Mouse (Mus musculus) kidney, adult 2 months (tissue): ENCODE data around the gene Chd8. TPM values are rescaled to one million over a fixed set of nuclear protein-coding genes. Genes with fewer than 3 reads are reported as not detected.

ENCODE experiments used
- DNase-seq: peaks from one replicate; pipeline ENCODE4 v3.0.0; 2021
- H3K27ac ChIP-seq: fragments of 200-500 bp; 2 replicates; pipeline ENCODE4 v1.5.1; 2012; ENCODE audit warnings: low read depth, low read length, control low read depth, inconsistent platforms; ENCODE audit not compliant: insufficient read depth
- H3K27me3 ChIP-seq: fragments of 200-500 bp; replicated peaks from 2 replicates; pipeline ENCODE4 v1.6.1; 2012; ENCODE audit warnings: mild to moderate bottlenecking, moderate library complexity, low read length, inconsistent platforms; ENCODE audit not compliant: control insufficient read depth, insufficient read depth
- H3K36me3 ChIP-seq: fragments of 200-500 bp; 2 replicates; pipeline ENCODE4 v1.6.1; 2012; ENCODE audit warnings: mild to moderate bottlenecking, moderate library complexity, low read length, inconsistent platforms; ENCODE audit not compliant: control insufficient read depth, insufficient read depth
- H3K4me1 ChIP-seq: fragments of 200-500 bp; 2 replicates; pipeline ENCODE4 v1.6.1; 2011; ENCODE audit warnings: low read length; ENCODE audit not compliant: control insufficient read depth, insufficient read depth
- H3K4me3 ChIP-seq: fragments of 200-500 bp; 2 replicates; pipeline ENCODE4 v1.5.1; 2011; ENCODE audit warnings: mild to moderate bottlenecking, low read depth, low read length, control low read depth; ENCODE audit not compliant: insufficient read depth
- CTCF ChIP-seq: fragments of 200-500 bp; conservative IDR thresholded peaks from 2 replicates; pipeline ENCODE4 v1.5.1; 2011; ENCODE audit warnings: low read depth, mild to moderate bottlenecking, control low read depth, low read length, moderate library complexity, mixed read lengths; ENCODE audit not compliant: insufficient read depth, insufficient read length
- POLR2A ChIP-seq: fragments of 200-500 bp; IDR thresholded peaks from one replicate; pipeline ENCODE4 v1.6.1; 2011; ENCODE audit warnings: low read depth, low read length, control low read depth
- WGBS: fragments of 180-500 bp; shearing (Covaris S2); methylation state at CpG from one replicate; pipeline ENCODE4 v1.1.7; 2018; 5-methylcytosine and 5-hydroxymethylcytosine counted together
- polyA plus RNA-seq: library from polyadenylated mRNA; depleted of rRNA; stranded (reverse); fragments of >200 nt; gene quantifications from 2 replicates; pipeline ENCODE4 v1.2.3, GENCODE M21; 2012

Chd8 gene
- polyA plus RNA-seq, 1 experiment = 20.6 TPM

- 10% methylated on average over 7 of the region's 7 CpGs for WGBS
- Histone ChIP-seq H3K27ac (peak overlapping the region; percentile 26; the same call in 1 of the 2 replicates), H3K4me3 (peak overlapping the region; percentile 90), H3K36me3 (no peaks in the 10 kb centered on the region), H3K27me3 (no peaks in the 10 kb centered on the region), H3K4me1 (peaks cover 6% of the 10 kb centered on the region; the same call in 1 of the 2 replicates)
- no peak for TF ChIP-seq POLR2A
- no peak for TF ChIP-seq CTCF
- no peak for DNase-seq
Measured at GRCm38 (mm10) chr14:52244690-52245042, 12.9 kb downstream of the Chd8 start.

GRCm38 (mm10) chr14:52244041-52244689, 13.4 kb downstream of the Chd8 start:
- H3K36me3 ChIP-seq = no peaks in the 10 kb centered on the region
- under 1% methylated on average over 32 of the region's 32 CpGs for WGBS
- H3K4me1 ChIP-seq = peaks cover 6% of the 10 kb centered on the region; the same call in 1 of the 2 replicates
- peak overlapping the region; percentile 26; the same call in 1 of the 2 replicates for H3K27ac ChIP-seq
- H3K4me3 ChIP-seq = peak overlapping the region; percentile 90
- peak; percentile 99 for DNase-seq
- H3K27me3 ChIP-seq = no peaks in the 10 kb centered on the region
- TF ChIP-seq CTCF = no peak
- TF ChIP-seq POLR2A = no peak

GRCm38 (mm10) chr14:52236216-52236615, 21.4 kb downstream of the Chd8 start:
- no peak for DNase-seq
- no peak for TF ChIP-seq CTCF
- no peak for TF ChIP-seq POLR2A
- H3K27me3 ChIP-seq = no peaks in the 10 kb centered on the region
- WGBS = 94% methylated on average over 1 of the region's 1 CpGs
- no peaks in the 10 kb centered on the region for H3K4me1 ChIP-seq
- no peak overlapping the region for H3K4me3 ChIP-seq
- no peak overlapping the region for H3K27ac ChIP-seq
- H3K36me3 ChIP-seq = peaks cover 11% of the 10 kb centered on the region

GRCm38 (mm10) chr14:52235165-52235564, 22.4 kb downstream of the Chd8 start:
- H3K4me3 ChIP-seq = no peak overlapping the region
- peaks cover 11% of the 10 kb centered on the region for H3K36me3 ChIP-seq
- DNase-seq = no peak
- H3K27ac ChIP-seq = no peak overlapping the region
- WGBS = 84% methylated on average over 7 of the region's 7 CpGs
- no peaks in the 10 kb centered on the region for H3K4me1 ChIP-seq
- no peaks in the 10 kb centered on the region for H3K27me3 ChIP-seq
- no peak for TF ChIP-seq CTCF
- no peak for TF ChIP-seq POLR2A

GRCm38 (mm10) chr14:52232249-52232648, 25.3 kb downstream of the Chd8 start:
- Histone ChIP-seq H3K4me3 (no peak overlapping the region), H3K27me3 (no peaks in the 10 kb centered on the region), H3K27ac (no peak overlapping the region), H3K36me3 (peaks cover 13% of the 10 kb centered on the region), H3K4me1 (no peaks in the 10 kb centered on the region)
- DNase-seq = no peak
- 82% methylated on average over 6 of the region's 6 CpGs for WGBS
- no peak for TF ChIP-seq POLR2A
- TF ChIP-seq CTCF = no peak

GRCm38 (mm10) chr14:52225972-52226371, 31.6 kb downstream of the Chd8 start:
- peaks cover 15% of the 10 kb centered on the region for H3K36me3 ChIP-seq
- no peak overlapping the region for H3K4me3 ChIP-seq
- no peak for DNase-seq
- no peaks in the 10 kb centered on the region for H3K4me1 ChIP-seq
- no peak for TF ChIP-seq POLR2A
- TF ChIP-seq CTCF = no peak
- 95% methylated on average over 2 of the region's 2 CpGs for WGBS
- no peaks in the 10 kb centered on the region for H3K27me3 ChIP-seq
- no peak overlapping the region for H3K27ac ChIP-seq

GRCm38 (mm10) chr14:52217261-52217660, 40.3 kb downstream of the Chd8 start:
- Histone ChIP-seq H3K27me3 (no peaks in the 10 kb centered on the region), H3K27ac (no peak overlapping the region), H3K4me3 (no peak overlapping the region), H3K4me1 (no peaks in the 10 kb centered on the region), H3K36me3 (peaks cover 21% of the 10 kb centered on the region)
- 83% methylated on average over 5 of the region's 5 CpGs for WGBS
- no peak for DNase-seq
- TF ChIP-seq POLR2A (no peak), CTCF (no peak)

- TF ChIP-seq CTCF (no peak), POLR2A (no peak)
- Histone ChIP-seq H3K4me3 (no peak overlapping the region), H3K4me1 (peaks cover 3% of the 10 kb centered on the region; the same call in 1 of the 2 replicates), H3K27me3 (no peaks in the 10 kb centered on the region), H3K36me3 (peaks cover 6% of the 10 kb centered on the region), H3K27ac (no peak overlapping the region)
- DNase-seq = no peak
- 91% methylated on average over 4 of the region's 4 CpGs for WGBS
Measured at GRCm38 (mm10) chr14:52199412-52199811, 58.2 kb downstream of the Chd8 start.
